Mouse (Mus musculus) hindbrain, embryonic 12.5 days (tissue): ENCODE results near the gene Spi1. TPM values are rescaled to one million over a fixed set of nuclear protein-coding genes. Genes with fewer than 3 reads are reported as not detected.

Source experiments
- polyA plus RNA-seq: library from polyadenylated mRNA; unstranded; fragments of >200 nt; fragmentation: Nextera tagmentation; extraction: Ambion mirVana; gene quantifications from 2 replicates; pipeline ENCODE4 v1.2.1, GENCODE M21; 2016

Gene Spi1
- polyA plus RNA-seq, 1 experiment from 2014 or later: 4.6 TPM

Other genes starting within 250 kb of the Spi1 start
- gene Mtch2, start 235.2 kb upstream of the Spi1 start, polyA plus RNA-seq: 209 TPM in 2 replicates
- gene C1qtnf4, start 196.5 kb upstream of the Spi1 start, polyA plus RNA-seq: 55.5 and 58.3 TPM in 2 replicates
- 49.8 and 56.6 TPM in 2 replicates for gene Kbtbd4, start 177.7 kb upstream of the Spi1 start, polyA plus RNA-seq
- gene Ndufs3, start 177.6 kb upstream of the Spi1 start, polyA plus RNA-seq: 182 and 188 TPM in 2 replicates
- gene Celf1, start 142.0 kb upstream of the Spi1 start, polyA plus RNA-seq: 146 and 151 TPM in 2 replicates
- 2.5 and 4.1 TPM in 2 replicates for gene Rapsn, start 46.8 kb upstream of the Spi1 start, polyA plus RNA-seq
- 274 and 282 TPM in 2 replicates for gene Psmc3, start 28.4 kb upstream of the Spi1 start, polyA plus RNA-seq
- 32.6 and 36.1 TPM in 2 replicates for gene Slc39a13, start 12.0 kb upstream of the Spi1 start, polyA plus RNA-seq
- gene Mybpc3, start 35.8 kb downstream of the Spi1 start, polyA plus RNA-seq: 0.28 and 0.30 TPM in 2 replicates
- 39.9 and 45.2 TPM in 2 replicates for gene Madd, start 101.4 kb downstream of the Spi1 start, polyA plus RNA-seq
- 1.5 and 2.0 TPM in 2 replicates for gene Nr1h3, start 120.4 kb downstream of the Spi1 start, polyA plus RNA-seq
- gene Acp2, start 120.5 kb downstream of the Spi1 start, polyA plus RNA-seq: 39.2 and 41.0 TPM in 2 replicates
- 10.6 and 13.4 TPM in 2 replicates for gene Ddb2, start 154.6 kb downstream of the Spi1 start, polyA plus RNA-seq
- 21.5 and 25.6 TPM in 2 replicates for gene Pacsin3, start 173.6 kb downstream of the Spi1 start, polyA plus RNA-seq
- gene Arfgap2, start 182.6 kb downstream of the Spi1 start, polyA plus RNA-seq: 84.5 and 85.6 TPM in 2 replicates